Mouse (Mus musculus): ENCODE measurements around the gene Gnb3.

The Gnb3 gene

DNA sequence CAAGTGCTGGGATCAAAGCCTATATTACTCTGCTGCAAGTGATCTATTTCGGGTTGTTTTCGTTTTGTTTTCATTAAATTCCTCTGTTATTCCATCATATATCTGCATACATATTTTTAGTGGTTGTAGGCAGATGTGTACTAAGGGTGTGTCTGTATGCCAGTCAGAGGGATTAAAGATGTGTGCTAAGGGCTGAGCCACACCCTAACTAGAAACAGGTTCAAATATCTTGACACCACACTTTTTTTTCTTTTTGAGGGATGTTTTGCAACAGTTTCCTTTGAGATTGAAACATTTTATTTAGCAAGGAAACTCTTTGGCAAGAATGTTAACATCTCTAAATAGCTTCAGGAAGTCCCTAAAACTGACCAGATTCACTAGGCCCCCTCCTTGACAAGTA is 43.9 kb downstream of the Gnb3 start:
- DNase-seq: no peak

DNA sequence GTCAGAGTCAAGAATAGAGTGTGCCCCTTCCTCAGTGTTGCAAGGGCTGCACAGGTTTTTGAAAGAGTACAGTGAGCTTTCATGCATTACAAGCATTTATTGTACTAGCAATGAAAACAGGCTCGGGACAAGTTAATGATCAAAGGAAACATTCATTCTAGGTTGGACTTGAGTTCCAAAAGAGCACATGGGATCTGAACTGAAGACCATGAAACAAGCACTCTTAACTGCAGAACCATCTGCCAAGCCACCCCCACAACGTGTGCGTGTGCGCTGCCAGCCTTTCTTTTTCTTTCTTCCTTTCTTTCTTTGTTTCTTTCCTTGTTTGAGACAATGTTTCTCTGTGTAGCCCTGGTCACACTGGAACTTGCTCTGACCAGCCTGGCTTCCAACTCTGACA is 44.3 kb downstream of the Gnb3 start:
- DNase-seq: no peak

DNA sequence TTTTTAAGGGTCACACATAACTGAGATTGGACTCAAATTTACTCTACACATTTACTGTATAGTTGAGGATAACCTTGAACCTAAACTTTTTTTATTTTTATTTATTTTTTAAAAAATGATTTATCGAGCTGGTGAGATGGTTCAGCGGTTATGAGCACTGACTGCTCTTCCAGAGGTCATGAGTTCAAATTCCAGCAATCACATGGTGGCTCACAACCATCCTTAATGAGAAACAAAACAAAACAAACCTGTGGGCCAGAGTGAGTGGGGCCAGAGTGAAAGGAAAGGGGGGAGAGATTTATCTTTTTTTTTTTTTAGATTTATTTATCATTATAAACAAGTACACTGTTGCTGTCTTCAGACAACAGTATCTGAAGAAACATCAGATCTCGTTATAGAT is 48.2 kb downstream of the Gnb3 start:
- no peak for DNase-seq

DNA sequence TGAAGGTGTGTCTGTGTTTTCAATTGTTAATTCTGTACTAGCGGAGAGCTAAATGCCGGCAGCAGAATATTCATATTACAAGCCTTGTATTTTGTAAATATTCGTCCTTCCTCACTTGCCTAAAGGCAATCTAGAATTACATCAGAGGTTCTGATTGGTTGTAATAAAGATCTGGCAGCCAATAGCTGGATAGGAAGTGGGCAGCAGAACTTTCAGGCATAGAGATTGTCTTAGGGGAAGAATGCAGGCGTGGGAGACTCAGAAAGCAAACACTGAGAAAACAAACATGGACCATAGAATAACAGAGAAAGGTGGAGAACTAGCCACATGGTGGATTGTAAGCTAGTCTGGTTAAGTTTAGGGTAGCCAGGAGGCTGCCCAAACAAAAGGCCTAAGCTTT is 50.0 kb downstream of the Gnb3 start:
- DNase-seq: no peak

DNA sequence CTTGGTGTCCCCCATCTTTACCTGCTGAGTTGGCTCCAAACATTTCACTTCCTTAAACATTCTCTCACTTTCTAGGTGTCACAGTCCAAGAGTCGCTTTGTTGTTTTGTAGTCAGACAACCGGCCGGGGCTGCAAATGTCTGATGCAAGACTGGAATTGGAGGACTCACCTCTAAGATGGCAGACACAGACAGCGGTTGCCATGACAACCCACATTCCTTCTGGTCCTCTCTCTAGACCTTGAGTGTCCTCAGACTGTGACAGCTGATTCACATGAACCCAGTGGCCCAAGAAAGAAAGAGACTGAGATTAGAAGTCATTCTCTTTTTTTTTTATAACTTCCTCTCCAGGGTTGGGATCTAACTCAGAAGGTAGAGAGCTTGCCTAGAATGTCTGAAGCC is 50.6 kb downstream of the Gnb3 start:
- DNase-seq: no peak

DNA sequence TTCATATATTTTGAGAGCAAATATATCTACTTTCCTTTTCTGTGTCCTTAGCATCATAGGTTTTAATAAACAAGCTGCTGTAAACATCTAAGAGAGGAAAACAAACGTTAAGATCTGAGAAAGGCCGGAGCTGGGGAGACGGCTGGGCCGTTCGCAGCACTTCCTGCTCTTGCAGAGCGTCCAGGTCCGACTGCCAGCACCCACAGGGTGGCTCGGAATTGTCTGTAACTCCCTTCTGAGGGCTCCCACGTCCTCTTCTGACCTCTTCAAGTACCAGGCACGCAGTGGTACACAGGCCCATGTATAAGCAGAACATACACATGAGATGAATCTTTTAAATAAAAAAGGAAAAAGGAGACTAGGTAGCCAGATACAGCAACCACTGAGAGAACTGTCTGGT is 52.4 kb downstream of the Gnb3 start:
- DNase-seq: no peak

DNA sequence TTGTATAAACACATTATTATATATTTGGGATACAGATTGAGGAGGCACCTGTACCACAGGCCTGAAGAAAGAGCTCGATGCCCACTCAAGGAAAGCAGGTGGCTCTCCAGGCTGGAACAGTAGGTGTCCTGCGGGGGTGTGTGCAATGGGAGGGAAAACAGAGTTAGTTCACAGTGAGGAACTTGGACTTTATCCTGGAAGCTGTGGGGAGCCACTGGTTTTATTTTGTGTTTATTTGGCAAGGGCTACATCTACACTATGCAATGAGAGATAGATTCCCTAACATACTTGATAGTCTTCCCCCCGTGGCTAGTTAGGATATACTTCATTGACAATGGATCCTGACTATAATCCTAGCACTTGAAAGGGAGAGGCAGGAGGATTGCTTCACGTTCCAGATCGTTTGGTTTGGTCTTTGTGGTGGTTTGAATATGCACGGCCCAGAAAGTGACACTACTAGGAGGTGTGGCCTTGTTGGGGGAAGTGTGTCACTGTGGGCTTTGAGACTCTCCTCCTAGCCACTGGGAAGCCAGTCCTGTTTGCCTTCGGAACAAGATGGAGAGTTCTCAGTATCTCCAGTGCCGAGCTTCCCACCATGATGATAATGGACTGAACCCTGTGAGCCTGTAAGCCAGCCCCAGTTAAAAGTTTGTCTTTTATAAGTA is 53.2 kb downstream of the Gnb3 start:
- no peak for DNase-seq

Measured in layer of hippocampus, adult 9-11 months (tissue).